Comparison of ENCODE assay signal across 27 mouse cellular contexts in genomic region chr3:117838020-117838419, GRCm38 (mm10).
"Had no signal": no experiment of that assay in that cellular context is flagged by ENCODE, and none has a peak within 500 bp of the region (broad histone marks: within the 10 kb centered on the region; RNA-seq: fewer than 3 reads in every experiment).

No protein-coding gene starts in this region.

- H3K4me2 ChIP-seq: heart, embryonic 12.5 days; hindbrain, embryonic 12.5 days; hindbrain, embryonic 14.5 days; kidney, embryonic 15.5 days; limb, embryonic 12.5 days; liver, embryonic 12.5 days had no signal

- H3K36me3 ChIP-seq: hindbrain, embryonic 10.5 days; hindbrain, embryonic 12.5 days; limb, embryonic 10.5 days had no signal

- H3K9me3 ChIP-seq: heart, embryonic 10.5 days; heart, embryonic 12.5 days; hindbrain, embryonic 10.5 days; hindbrain, embryonic 12.5 days; kidney, embryonic 15.5 days; limb, embryonic 10.5 days; limb, embryonic 12.5 days; liver, embryonic 12.5 days had no signal

- H3K9ac ChIP-seq: heart, embryonic 12.5 days; hindbrain, embryonic 12.5 days; hindbrain, embryonic 14.5 days; kidney, embryonic 15.5 days; limb, embryonic 12.5 days; liver, embryonic 12.5 days; liver, embryonic 14.5 days had no signal

- ATAC-seq: hindbrain, embryonic 16.5 days; inflammation-experienced regulatory T-cells, adult 6 months; liver, embryonic 12.5 days had no signal

- H3K4me3 ChIP-seq: gastrocnemius, adult 2 months; heart, embryonic 10.5 days; heart, embryonic 12.5 days; hindbrain, embryonic 10.5 days; hindbrain, embryonic 12.5 days; kidney, embryonic 15.5 days; left cerebral cortex, adult 2 months; limb, embryonic 10.5 days; limb, embryonic 12.5 days; liver, embryonic 12.5 days had no signal

- H3K4me1 ChIP-seq: heart, embryonic 10.5 days; heart, embryonic 12.5 days; hindbrain, embryonic 10.5 days; hindbrain, embryonic 12.5 days; kidney, embryonic 15.5 days; limb, embryonic 10.5 days; limb, embryonic 12.5 days; liver, embryonic 12.5 days had no signal

- H3K27ac ChIP-seq: gastrocnemius, adult 2 months; heart, embryonic 10.5 days; hindbrain, embryonic 10.5 days; hindbrain, embryonic 12.5 days; hindbrain, embryonic 14.5 days; kidney, embryonic 15.5 days; kidney, postnatal 0 days; left cerebral cortex, adult 2 months; limb, embryonic 10.5 days; limb, embryonic 12.5 days; liver, embryonic 12.5 days; liver, embryonic 14.5 days had no signal

- DNase-seq: gastrocnemius, adult 2 months; gastrocnemius, postnatal 10 days; gastrocnemius, postnatal 25 days; heart, adult 18-20 months; heart, postnatal 10 days; heart, postnatal 4 days; kidney, adult 11 months; kidney, adult 2 months; kidney, adult 9 months; kidney, postnatal 14 days; kidney, postnatal 36 days; layer of hippocampus, adult 9-11 months; layer of hippocampus, postnatal 36 days had no signal

- H3K27me3 ChIP-seq: heart, embryonic 12.5 days; hindbrain, embryonic 12.5 days; kidney, embryonic 15.5 days; limb, embryonic 12.5 days; liver, embryonic 12.5 days had no signal
